ENCODE assay signal across 12 mouse cellular contexts in genomic region chr12:103550047-103550446, GRCm38 (mm10). TPM values are rescaled to one million over a fixed set of nuclear protein-coding genes. Genes with fewer than 3 reads are reported as not detected.
"Had no signal": no experiment of that assay in that cellular context is flagged by ENCODE, and none has a peak within 500 bp of the region (broad histone marks: within the 10 kb centered on the region; RNA-seq: fewer than 3 reads in every experiment).

No protein-coding gene starts in this region.

- H3K4me2 ChIP-seq: limb, embryonic 12.5 days; liver, embryonic 11.5 days; liver, embryonic 15.5 days; midbrain, embryonic 13.5 days; neural tube, embryonic 15.5 days had no signal

- H3K9me3 ChIP-seq: limb, embryonic 12.5 days; liver, embryonic 15.5 days; midbrain, embryonic 13.5 days; neural tube, embryonic 15.5 days had no signal

- H3K27ac ChIP-seq: limb, embryonic 12.5 days; liver, embryonic 15.5 days; midbrain, embryonic 13.5 days; neural tube, embryonic 15.5 days had no signal

- H3K4me3 ChIP-seq: limb, embryonic 12.5 days; liver, embryonic 15.5 days; midbrain, embryonic 13.5 days; neural tube, embryonic 15.5 days had no signal

- DNase-seq: kidney, postnatal 25 days; lung, adult 2 months; lung, postnatal 36 days; thymus, adult 18-20 months; thymus, postnatal 14 days had no signal

- ATAC-seq: lung, postnatal 0 days; midbrain, embryonic 13.5 days had no signal

- H3K9ac ChIP-seq: limb, embryonic 12.5 days; liver, embryonic 15.5 days; midbrain, embryonic 13.5 days; neural tube, embryonic 15.5 days had no signal

- H3K4me1 ChIP-seq: limb, embryonic 12.5 days; midbrain, embryonic 13.5 days; neural tube, embryonic 15.5 days had no signal

- H3K27me3 ChIP-seq: limb, embryonic 12.5 days; liver, embryonic 15.5 days; midbrain, embryonic 13.5 days; neural tube, embryonic 15.5 days had no signal

- H3K36me3 ChIP-seq: limb, embryonic 12.5 days; liver, embryonic 15.5 days; midbrain, embryonic 13.5 days; neural tube, embryonic 15.5 days had no signal

RNA-seq across cellular contexts. Expression of gene Ppp4r4, which starts 18.0 kb away (rescaled TPM):
- total RNA-seq: megakaryocyte progenitor cell, adult 5-6 weeks had no signal
